Mouse (Mus musculus) limb, embryonic 15.5 days (tissue): ENCODE results near the gene Stx8. TPM values are rescaled to one million over a fixed set of nuclear protein-coding genes. Genes with fewer than 3 reads are reported as not detected.

Experiments
- ATAC-seq: fragments of 200-750 bp; cut with Nextera tagmentation; 2 replicates; pipeline ENCODE4 v1.8.0; 2017; ENCODE audit warnings: low read depth, moderate TSS enrichment; ENCODE audit not compliant: insufficient number of reproducible peaks, low FRiP score, low TSS enrichment
- H3K27ac ChIP-seq: fragments of 300-500 bp; sonication (generic); 2 replicates; pipeline ENCODE4 v1.5.1; 2015; ENCODE audit warnings: moderate library complexity, mild to moderate bottlenecking, inconsistent platforms
- H3K27me3 ChIP-seq: fragments of 300-500 bp; sonication (generic); 2 replicates; pipeline ENCODE4 v1.6.1; 2015; ENCODE audit warnings: inconsistent platforms
- H3K36me3 ChIP-seq: fragments of 300-500 bp; sonication (generic); 2 replicates; pipeline ENCODE4 v1.6.1; 2015; ENCODE audit warnings: inconsistent platforms
- H3K4me1 ChIP-seq: fragments of 300-500 bp; sonication (generic); 2 replicates; pipeline ENCODE4 v1.6.1; 2015; ENCODE audit warnings: inconsistent platforms
- H3K4me2 ChIP-seq: fragments of 300-500 bp; sonication (generic); 2 replicates; pipeline ENCODE4 v1.6.1; 2015; ENCODE audit warnings: mild to moderate bottlenecking, inconsistent platforms
- H3K4me3 ChIP-seq: fragments of 300-500 bp; sonication (generic); 2 replicates; pipeline ENCODE4 v1.5.1; 2015; ENCODE audit warnings: mild to moderate bottlenecking, inconsistent platforms
- H3K9ac ChIP-seq: fragments of 300-500 bp; sonication (generic); 2 replicates; pipeline ENCODE4 v1.6.1; 2015; ENCODE audit warnings: inconsistent platforms
- H3K9me3 ChIP-seq: fragments of 300-500 bp; sonication (generic); 2 replicates; pipeline ENCODE4 v1.6.1; 2016; ENCODE audit warnings: inconsistent platforms
- WGBS: fragments of 180-500 bp; shearing (Covaris S2); methylation state at CpG from one replicate; pipeline ENCODE4 v1.1.7; 2015; 5-methylcytosine and 5-hydroxymethylcytosine counted together
- polyA plus RNA-seq: library from polyadenylated mRNA; unstranded; fragments of >200 nt; fragmentation: Nextera tagmentation; extraction: Ambion mirVana; gene quantifications from 2 replicates; pipeline ENCODE4 v1.2.1, GENCODE M21; 2015

The Stx8 gene
- polyA plus RNA-seq = 58.0 and 64.4 TPM in 2 replicates

- Histone ChIP-seq H3K9ac (peak within 1 kb of the TSS; percentile 67), H3K27ac (peak within 1 kb of the TSS; percentile 8; the same call in 1 of the 2 replicates), H3K4me2 (peak within 1 kb of the TSS; percentile 74), H3K4me1 (peaks cover 21% of the 10 kb centered on the region), H3K9me3 (no peaks in the 10 kb centered on the region), H3K27me3 (no peaks in the 10 kb centered on the region), H3K4me3 (peak within 1 kb of the TSS; percentile 71), H3K36me3 (peaks cover 8% of the 10 kb centered on the region; the same call in 1 of the 2 replicates)
- peak; percentile 74 for ATAC-seq
- WGBS = under 1% methylated on average over 28 of the region's 28 CpGs
Measured at GRCm38 (mm10) chr11:67965905-67966878, at the start of gene Stx8. TSS of gene Stx8 (plus strand) at chr11:67966193.

DNA sequence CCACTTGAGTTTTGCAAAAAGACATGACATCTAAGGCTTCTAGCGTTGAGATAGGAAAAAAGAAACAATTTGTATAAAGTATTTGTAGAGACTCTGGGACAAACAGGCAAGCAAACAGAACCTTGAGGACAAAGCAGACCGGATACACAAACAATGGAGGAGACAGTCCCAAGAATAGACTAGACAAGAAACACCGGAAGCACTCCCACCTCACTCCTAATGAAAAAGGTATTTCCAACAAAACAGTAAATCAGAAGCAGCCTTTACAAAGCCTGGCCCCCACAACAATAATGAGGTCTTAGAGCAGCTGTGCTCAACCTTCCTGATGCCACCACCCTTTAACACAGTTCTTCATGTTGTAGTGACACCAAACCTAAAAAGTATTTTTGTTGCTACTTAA is 48.9 kb upstream of the Stx8 start:
- Histone ChIP-seq H3K27ac (no peak overlapping the region), H3K36me3 (no peaks in the 10 kb centered on the region), H3K9ac (no peak overlapping the region), H3K9me3 (no peaks in the 10 kb centered on the region), H3K4me2 (no peak overlapping the region), H3K4me3 (no peak overlapping the region), H3K27me3 (peaks cover 25% of the 10 kb centered on the region), H3K4me1 (peaks cover 9% of the 10 kb centered on the region)
- 80% methylated on average over 3 of the region's 3 CpGs for WGBS
- no peak for ATAC-seq

DNA sequence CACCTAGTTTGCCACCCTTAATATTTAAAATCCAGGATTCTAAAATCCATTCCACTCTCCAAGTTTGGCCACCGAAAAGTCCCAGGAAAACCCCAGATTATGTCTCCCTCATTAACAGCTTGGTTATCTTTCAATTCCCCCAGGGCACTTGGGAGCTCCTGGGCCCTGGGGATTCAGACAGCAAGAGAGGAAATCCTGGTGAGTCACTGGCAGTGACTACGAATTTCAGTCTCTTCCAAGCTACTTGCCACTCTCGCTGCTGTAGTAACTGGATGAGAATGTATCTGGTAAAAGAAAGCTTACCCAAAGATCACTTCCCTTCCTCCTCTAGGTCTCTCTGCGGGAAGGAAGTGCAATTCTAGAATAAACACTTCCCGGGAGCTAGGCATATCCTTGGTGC is 46.4 kb upstream of the Stx8 start:
- H3K9ac ChIP-seq = no peak overlapping the region
- H3K4me2 ChIP-seq = no peak overlapping the region
- ATAC-seq = no peak
- H3K27me3 ChIP-seq = peaks cover 28% of the 10 kb centered on the region
- H3K27ac ChIP-seq = no peak overlapping the region
- H3K9me3 ChIP-seq = no peaks in the 10 kb centered on the region
- 66% methylated on average over 5 of the region's 5 CpGs for WGBS
- peaks cover 13% of the 10 kb centered on the region for H3K4me1 ChIP-seq
- H3K36me3 ChIP-seq = no peaks in the 10 kb centered on the region
- no peak overlapping the region for H3K4me3 ChIP-seq

GRCm38 (mm10) chr11:67920226-67920960 is 45.6 kb upstream of the Stx8 start:
- Histone ChIP-seq H3K9me3 (no peaks in the 10 kb centered on the region), H3K27ac (no peak overlapping the region), H3K9ac (no peak overlapping the region), H3K4me1 (peaks cover 13% of the 10 kb centered on the region), H3K36me3 (no peaks in the 10 kb centered on the region), H3K4me2 (peak overlapping the region; percentile 100; the same call in 1 of the 2 replicates), H3K27me3 (peaks cover 28% of the 10 kb centered on the region), H3K4me3 (peak overlapping the region; percentile 65; the same call in 1 of the 2 replicates)
- WGBS = 54% methylated on average over 9 of the region's 9 CpGs
- ATAC-seq = no peak

DNA sequence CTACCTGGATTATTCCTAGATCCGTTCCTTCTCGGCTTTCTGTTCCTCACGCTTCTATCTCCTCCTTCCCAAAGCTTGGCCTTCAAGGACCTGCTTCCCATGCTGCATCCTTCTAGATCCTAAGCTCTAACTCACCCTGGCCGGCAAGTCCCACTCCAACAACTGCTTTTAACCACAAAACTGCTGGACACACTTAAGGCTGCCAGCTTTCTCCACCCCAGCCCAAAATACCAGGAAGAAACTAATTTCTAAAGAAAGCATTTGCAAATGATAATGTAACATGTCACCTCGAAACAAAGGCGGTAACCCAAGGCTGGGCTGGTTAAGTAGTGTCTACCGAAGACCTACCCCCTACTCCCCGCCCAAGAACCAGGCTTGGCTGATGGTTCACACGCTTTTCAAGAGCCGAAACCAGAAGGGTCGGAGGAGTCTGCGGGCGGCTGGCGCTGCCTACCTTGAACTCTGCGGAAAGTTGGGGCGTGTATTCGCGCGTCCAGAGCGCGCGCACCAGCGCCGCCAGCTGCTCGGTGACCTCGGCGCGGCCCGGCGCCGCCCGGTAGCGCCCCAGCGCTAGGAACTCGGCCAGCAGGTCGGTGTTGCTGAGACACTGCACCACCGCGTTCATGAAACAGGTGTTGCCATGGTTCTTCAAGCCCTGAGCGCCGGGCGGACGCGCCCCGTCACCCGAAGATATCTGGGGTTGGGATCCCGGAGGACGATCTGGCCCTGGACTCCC is 44.7 kb upstream of the Stx8 start:
- H3K4me3 ChIP-seq = peak overlapping the region; percentile 65
- H3K36me3 ChIP-seq = no peaks in the 10 kb centered on the region
- 3% methylated on average over 47 of the region's 47 CpGs for WGBS
- H3K4me2 ChIP-seq = peak overlapping the region; percentile 100
- H3K27ac ChIP-seq = peak overlapping the region; percentile 33; the same call in 1 of the 2 replicates
- no peaks in the 10 kb centered on the region for H3K9me3 ChIP-seq
- peaks cover 28% of the 10 kb centered on the region for H3K27me3 ChIP-seq
- peaks cover 13% of the 10 kb centered on the region for H3K4me1 ChIP-seq
- ATAC-seq = no peak
- H3K9ac ChIP-seq = peak overlapping the region; percentile 50; the same call in 1 of the 2 replicates

DNA sequence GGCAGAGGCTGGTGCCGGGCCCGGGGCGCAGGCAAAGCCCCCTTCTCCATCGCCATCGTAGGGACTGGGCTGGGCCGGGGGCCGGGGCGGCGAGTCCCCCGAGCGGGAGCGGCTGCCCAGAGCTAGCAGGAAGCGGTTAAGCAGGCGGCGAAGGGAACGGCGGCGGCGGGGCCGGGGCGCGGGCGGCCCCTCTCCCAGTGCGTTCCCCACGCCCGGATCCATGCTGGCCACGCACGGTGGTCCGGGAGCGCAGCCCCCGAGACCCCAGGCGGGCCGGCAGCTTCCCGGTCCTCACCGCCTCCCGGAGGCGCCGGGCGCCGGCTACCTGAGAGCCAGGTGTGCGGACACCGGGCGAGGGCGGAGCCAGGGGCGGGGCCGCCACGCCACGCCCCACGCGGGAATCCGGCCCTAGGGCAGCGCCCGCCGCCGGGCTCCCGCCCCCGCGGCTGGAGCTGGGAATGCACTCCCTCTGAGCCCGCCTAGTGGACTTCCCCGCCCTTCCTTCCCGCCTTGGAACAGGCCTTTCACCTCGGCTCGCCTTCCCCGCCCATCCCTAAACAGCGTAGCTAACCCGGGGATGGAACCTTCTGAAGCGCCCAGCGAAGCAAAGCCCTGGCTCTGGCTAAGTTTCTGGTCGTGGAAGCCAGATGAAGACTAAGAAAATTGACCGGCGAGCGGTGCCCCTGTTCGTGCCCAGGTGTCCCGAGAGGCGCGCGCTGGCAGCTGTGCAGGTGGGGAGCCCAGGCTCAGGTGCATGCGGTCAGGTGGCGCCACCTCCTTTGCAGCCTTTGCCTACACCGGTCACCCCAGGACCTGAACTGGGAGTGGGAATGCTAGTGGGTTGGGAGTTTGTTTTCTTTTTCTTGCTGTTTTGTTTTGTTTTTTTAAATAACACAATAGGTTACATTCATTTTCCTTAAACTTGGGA is 43.9 kb upstream of the Stx8 start, which contains the start of gene Usp43:
Gene Usp43, minus strand, starts transcription at position 327 of the 928 bp plus-strand sequence.
- H3K4me3 ChIP-seq = peak within 1 kb of the TSS; percentile 65
- H3K4me2 ChIP-seq = peak within 1 kb of the TSS; percentile 100
- H3K9ac ChIP-seq = peak within 1 kb of the TSS; percentile 50
- no peak for ATAC-seq
- no peaks in the 10 kb centered on the region for H3K9me3 ChIP-seq
- peaks cover 13% of the 10 kb centered on the region for H3K4me1 ChIP-seq
- WGBS = under 1% methylated on average over 79 of the region's 80 CpGs
- H3K27me3 ChIP-seq = peaks cover 28% of the 10 kb centered on the region
- peak within 1 kb of the TSS; percentile 33 for H3K27ac ChIP-seq
- H3K36me3 ChIP-seq = no peaks in the 10 kb centered on the region

DNA sequence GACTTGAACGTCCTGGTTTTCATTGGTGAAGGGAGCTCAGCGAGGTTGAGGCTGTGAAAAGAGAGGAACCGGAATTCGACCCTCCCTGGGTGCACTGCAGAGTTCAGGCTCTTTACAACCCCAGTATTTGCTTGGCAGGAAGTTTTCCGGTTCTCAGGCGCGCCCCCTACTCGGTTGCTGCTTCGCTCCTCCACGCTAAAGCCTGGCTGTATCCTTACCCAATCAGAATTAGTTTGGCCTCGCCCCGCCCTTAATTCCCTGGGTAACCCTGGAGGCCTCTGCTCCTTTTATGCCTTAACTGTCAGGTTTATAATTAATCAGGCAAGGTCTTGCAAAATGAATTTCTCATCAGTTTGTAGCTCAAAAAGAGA is 43.3 kb upstream of the Stx8 start:
- WGBS = under 1% methylated on average over 12 of the region's 12 CpGs

DNA sequence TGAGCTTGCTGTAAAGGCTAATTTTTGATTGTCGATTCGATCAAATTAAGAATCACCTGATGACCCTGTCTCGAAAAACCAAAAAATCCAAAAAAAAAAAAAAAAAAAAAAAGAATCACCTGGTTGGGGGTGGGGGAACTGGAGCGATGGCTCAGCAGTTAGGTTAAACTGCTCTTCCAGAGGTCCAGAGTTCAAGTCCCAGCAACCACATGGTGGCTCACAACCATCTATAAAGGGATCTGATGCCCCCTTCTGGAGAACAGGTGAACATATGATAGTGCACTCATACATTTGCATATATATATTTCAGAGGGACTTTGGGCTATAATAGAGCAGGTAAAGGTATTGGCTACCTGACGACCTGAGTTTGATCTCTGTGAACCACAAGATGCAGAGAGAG is 42.3 kb upstream of the Stx8 start:
- Histone ChIP-seq H3K4me3 (no peak overlapping the region), H3K27ac (no peak overlapping the region), H3K4me2 (no peak overlapping the region), H3K4me1 (peaks cover 13% of the 10 kb centered on the region), H3K27me3 (peaks cover 28% of the 10 kb centered on the region), H3K36me3 (no peaks in the 10 kb centered on the region), H3K9ac (no peak overlapping the region), H3K9me3 (no peaks in the 10 kb centered on the region)
- ATAC-seq = no peak
- WGBS = 89% methylated on average over 5 of the region's 5 CpGs

More for the DNA sequence above, 43.3 kb upstream of the Stx8 start:
- Histone ChIP-seq H3K36me3 (no peaks in the 10 kb centered on the region), H3K4me2 (peak overlapping the region; percentile 100), H3K4me1 (peaks cover 13% of the 10 kb centered on the region), H3K27me3 (peaks cover 28% of the 10 kb centered on the region), H3K4me3 (peak overlapping the region; percentile 65), H3K27ac (peak overlapping the region; percentile 33; the same call in 1 of the 2 replicates), H3K9me3 (no peaks in the 10 kb centered on the region), H3K9ac (no peak overlapping the region)
- ATAC-seq = no peak

DNA sequence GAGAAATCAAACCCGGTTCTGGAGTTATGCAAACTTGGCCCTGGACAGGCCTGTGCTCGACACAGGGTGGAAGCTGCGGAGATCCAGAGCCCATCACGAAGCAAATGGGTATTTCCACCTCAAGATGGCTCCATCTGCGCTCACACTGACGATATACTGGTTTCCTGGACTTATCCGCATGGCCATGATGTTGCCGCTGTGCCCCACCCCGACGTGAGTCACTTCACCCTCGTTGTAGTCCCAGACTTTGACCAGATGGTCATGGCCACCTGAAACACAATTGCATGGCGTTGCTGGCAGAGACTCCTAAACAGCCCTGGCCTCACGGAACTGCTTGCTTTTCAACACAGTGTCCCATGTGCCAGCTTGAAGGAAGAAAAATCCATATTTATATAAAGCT is 41.0 kb upstream of the Stx8 start:
- peaks cover 24% of the 10 kb centered on the region for H3K27me3 ChIP-seq
- no peaks in the 10 kb centered on the region for H3K9me3 ChIP-seq
- no peak overlapping the region for H3K9ac ChIP-seq
- peaks cover 13% of the 10 kb centered on the region for H3K4me1 ChIP-seq
- H3K27ac ChIP-seq = no peak overlapping the region
- no peaks in the 10 kb centered on the region for H3K36me3 ChIP-seq
- no peak overlapping the region for H3K4me3 ChIP-seq
- WGBS = 84% methylated on average over 13 of the region's 13 CpGs
- no peak for ATAC-seq
- H3K4me2 ChIP-seq = no peak overlapping the region

DNA sequence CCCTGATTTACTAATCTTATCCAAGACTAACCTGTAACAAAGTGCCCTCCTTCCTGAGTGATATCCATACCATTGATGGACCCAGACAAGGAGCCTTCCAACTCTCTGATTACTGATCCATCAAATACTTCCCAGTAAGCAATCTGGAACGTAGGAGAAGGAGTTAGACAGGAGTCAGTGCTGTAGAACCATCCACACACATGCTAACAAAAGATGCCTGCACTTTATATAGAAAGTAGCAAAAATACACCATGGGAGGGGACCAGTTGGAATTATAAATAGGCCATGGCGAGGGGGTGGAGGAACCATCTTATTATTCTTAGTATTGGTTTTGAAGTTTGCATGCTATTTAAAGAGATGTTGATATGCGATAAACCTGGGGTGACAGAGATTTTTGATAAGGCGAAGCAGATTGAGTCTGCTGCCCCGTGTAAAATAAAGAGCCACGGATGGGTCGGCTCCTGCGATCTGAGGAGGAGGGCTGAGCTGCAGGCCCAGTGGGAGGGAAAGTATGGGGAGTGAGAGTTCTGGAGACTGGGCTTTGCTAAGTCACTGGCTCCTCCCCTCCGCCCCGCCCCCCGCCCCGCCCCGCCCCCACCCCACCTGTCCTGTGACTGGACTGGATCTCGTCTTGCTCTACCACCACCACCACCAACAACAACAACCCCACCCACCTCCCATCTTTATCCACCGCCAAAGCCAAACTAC is 39.5 kb upstream of the Stx8 start:
- H3K27me3 ChIP-seq = peaks cover 9% of the 10 kb centered on the region
- WGBS = 20% methylated on average over 10 of the region's 15 CpGs
- H3K9me3 ChIP-seq = no peaks in the 10 kb centered on the region
- 0 out of 2 replicates have a peak, but pooled peaks have one; percentile 20 for ATAC-seq
- H3K4me3 ChIP-seq = no peak overlapping the region
- H3K27ac ChIP-seq = no peak overlapping the region
- no peaks in the 10 kb centered on the region for H3K36me3 ChIP-seq
- peaks cover 10% of the 10 kb centered on the region for H3K4me1 ChIP-seq
- H3K9ac ChIP-seq = no peak overlapping the region
- H3K4me2 ChIP-seq = no peak overlapping the region
